Mouse (Mus musculus): ENCODE results near the gene Slc25a13.
A peak's percentile ranks its signal among the peaks of the same experiment; 100 is the strongest.

The Slc25a13 gene

DNA sequence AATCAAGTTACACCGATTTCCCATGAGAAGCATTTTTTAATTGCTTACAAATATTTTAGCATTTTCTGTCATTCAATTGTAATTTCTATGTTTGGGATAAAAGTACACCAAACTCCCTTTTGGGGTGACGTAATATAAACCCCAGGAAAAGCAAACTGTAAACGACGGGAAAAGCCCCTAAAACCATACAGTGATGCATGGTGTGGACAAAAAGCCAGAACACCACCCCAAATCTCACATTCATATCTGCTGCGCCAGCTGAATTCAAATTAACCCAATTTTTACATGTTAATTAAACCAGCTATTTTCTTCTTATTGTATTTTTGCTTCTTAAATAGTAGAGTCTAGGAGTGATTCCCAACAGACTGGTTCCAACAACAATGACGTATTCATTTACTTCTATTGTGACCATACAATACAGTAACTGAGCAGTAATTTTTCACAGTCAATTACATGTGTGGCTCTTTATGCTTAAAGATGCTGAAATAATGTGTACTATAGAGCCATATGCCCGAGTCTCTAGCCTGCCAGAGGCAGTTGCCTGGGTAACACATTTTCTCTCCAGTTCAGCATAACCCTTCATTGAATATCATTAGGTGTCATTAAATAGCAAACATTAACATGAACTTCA lies 53.9 kb downstream of the Slc25a13 start:
- no peak for DNase-seq

DNA sequence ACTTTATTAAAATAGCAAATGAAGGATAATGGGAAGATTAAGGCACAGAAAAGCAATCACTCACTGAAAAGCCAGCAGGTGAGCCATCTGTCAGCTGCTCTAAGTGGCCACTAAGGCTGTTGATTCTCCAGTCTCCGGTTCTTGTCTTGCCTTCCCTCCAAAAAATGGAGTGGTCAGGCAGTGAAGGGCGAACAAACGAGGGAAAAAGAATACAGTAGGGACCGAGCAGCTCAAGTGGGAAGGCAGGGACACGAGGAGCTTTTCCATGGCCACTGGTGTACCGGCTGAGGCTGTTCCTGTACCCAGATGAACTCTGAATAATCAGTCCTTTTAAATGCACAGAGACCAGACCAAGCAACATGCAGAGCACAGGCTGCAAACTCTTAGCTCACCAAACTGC lies 54.8 kb downstream of the Slc25a13 start:
- DNase-seq: peak; percentile 12

DNA sequence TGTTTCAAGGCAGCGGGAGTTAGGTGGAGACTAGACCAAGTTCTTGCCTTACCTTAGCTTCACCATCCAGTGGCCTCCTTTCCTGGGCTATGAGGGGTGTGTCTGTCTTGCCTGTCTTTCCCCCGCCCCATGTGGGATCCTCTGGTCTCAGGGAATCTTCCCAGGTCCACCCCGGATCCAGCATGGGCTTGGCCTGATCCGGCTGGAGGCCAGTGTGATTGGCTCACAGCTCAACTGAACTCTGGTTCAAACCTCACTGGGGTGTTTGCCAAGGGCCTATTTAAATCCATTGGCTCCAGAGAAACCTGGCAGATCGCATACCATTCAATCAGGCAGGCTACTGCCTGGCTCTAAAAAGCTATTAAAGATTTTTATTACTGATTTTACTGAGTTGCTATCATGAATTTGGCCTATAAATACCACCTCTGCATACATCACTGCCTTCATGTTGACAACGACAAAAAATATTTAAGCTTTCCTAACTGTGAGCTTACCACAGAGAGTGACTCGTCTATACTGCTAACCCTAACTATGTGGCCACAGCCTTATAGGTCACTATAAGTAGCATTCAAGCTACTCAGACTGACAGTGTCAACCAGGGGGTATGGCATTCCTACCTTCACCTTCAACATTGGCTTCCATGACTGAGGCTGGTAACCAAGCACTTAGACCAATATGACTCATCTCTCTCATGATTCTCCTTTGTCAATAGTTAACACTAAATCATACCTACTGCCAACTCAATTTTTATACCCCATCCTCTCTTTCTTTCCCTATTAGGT lies 56.1 kb downstream of the Slc25a13 start:
- peak; percentile 16 for DNase-seq

DNA sequence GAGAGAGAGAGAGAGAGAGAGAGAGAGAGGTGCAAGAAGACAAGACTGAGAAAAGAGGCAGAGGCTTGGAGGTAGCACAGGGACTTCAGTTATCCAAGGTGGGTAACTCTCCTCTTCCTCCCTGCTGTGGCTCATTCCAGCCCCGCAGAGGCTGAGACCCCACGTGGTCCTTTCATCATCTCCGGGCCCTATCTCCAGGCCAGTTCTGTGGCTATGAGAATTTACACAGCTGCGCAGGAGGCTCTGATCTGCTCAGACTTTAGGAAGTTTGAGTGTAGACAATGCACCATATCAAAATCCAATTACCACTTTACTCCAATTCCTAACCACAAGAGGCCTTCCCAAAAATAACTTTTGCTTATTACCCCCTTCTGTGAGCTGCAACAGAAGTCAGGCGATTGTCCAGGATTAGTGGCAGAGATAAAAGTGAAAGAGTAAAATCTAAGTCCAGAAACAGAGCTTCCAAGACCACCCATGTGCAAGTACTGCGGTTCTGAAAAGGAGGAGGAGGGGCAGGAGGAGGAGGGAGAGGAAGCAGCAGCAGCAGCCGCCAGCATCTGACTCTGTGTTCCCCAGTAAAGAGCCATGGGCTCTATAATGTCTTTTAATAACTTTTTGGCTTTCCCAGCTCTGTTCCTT lies 57.6 kb downstream of the Slc25a13 start:
- DNase-seq: no peak

DNA sequence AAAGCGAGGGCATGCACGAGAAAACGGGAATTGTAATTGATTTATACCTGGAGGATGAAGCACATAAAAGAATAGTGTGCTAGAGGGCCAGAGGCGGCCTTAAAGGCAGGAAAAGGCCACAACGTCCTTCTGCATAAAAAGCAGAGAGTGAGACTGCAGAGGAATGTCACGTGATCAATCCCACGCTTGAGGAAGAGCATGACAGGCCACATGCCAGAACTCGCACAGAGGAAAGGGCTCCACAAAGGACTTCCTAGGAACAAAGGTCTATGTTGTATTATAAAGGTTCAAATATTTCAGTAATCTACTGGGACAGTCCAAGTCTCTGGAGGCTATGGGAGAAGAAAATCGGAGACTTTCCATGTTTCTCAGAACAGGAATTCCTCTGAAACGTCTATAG lies 63.5 kb downstream of the Slc25a13 start:
- DNase-seq: no peak

DNA sequence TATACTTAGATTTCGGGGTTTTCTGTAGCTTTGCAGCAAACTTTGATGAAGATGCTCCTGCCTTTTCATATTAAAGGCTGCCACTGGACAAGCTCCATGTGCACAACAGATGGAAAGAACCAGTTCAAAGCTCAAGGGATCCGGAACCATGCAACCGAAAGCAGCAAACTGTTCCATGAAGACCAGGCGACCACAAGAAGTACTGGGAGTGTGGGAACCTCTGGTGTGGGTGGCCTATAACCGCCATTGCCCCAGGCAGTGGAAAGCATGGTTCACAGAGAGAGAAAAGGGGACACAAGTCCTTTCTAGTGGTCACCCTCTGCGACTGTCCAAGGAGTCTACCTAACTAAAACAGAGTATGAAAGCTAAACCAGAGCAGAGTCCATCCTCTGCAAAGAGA lies 66.2 kb downstream of the Slc25a13 start:
- no peak for DNase-seq

DNA sequence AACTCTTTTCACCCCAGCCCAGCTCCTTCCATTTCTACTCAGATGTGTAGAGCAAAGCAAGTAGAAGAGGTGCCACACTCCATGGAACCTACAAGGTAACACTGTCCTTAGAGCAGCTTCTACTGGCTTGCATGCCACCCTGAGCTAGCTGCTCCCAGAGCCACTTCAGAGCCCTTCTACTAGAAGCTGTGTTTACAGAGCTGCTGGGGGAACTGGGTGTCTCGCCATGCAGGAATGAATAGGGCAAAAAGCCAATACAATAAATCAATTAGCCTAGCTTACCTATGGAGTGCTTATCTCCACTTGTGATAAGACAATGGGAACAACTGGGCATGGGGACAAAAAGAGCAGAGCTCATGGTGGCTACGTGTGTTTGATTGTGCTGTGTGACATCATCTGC lies 67.2 kb downstream of the Slc25a13 start:
- DNase-seq: no peak

DNA sequence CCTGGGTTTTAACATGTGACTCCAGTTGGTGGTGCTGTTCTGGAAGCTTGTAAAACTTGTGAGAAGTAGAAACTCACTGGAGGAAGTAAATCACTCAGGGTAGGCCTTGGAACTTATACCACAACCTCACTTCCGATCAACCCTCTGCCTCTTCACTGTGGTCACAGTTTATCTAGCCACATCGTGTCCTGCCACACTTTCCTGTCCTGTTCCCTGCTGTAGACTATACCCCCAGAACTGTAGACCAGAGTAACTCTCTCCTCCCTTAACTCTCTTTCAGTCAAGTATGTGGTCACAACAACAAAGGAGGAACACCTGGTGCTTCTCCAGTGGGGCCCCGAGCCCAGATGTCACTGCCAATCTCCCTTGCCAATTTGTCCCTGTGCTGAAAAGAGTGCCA lies 67.6 kb downstream of the Slc25a13 start:
- no peak for DNase-seq

DNA sequence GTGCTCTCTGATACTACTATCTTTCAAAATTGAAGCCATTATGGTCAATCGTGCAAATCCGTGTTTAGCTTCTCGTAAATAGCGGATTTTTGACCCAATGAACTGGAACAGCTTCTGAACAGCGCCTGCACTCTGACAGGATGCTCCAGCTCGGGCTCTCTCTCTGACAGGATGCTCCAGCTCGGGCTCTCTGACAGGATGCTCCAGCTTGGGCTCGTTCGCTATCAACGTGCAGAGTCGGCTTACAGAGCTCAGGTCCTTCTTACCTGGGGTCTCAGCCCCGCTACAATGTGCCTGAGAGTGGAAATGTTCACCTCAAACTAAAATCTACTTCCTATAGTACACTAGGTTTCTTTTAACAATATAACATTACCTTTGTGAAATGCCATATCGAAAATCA lies 71.6 kb downstream of the Slc25a13 start:
- DNase-seq: no peak

DNA sequence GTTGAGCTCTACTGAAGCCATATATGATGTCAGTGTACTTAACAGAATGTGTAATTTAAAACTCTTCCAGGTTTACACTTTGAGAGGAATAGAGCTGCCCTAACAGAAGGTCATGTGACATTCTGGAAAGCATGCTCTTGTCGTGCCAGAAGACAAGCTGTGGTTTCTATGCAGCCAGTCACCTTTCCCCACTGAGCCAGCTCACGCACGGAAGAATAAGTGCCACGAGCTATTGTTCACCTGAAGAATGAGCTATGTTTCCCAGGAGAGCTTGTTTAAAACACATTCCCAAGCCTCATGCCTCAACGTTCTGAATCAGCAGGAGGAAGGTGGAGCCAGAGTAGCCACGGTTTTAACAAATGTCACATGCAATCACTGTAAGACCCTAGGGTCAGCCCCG lies 73.4 kb downstream of the Slc25a13 start:
- no peak for DNase-seq

DNA sequence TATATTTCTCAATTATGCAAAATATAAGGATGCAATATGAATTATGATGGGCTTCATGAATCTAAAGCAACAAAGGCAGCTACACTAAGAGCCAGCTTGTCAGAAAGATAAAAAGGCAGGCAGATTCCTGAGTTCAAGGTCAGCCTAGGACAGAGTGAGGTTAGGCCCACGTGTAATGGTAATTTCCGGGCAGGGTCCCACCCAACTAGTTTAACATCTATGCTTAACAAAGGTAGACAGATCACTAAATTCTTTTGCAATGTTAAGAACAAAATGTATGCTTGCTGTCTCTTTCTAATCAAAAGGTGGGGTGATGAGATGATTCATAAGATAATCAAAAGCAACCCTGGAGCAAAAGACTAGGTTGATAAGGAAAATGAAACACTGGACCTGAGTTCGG lies 76.6 kb downstream of the Slc25a13 start:
- no peak for DNase-seq

DNA sequence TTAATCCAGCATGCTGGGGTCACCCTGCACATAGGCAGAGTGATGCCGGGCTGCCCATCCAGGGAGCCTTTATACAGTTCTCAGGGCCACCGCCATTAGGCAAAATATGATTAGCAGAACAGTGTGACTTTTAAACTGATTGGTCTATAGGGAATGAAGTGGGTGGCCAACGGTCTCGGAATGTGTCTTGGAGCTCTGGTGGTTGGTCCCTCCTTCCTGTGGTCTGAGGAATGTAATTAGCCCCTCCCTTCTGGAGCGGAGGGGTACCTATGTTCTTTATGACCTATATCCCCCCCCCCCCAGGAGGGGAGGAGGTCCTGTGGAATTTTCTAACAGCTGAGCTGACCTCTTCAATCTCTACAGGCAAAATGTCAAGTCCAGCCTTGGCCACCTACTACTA lies 77.9 kb downstream of the Slc25a13 start:
- DNase-seq: no peak

DNA sequence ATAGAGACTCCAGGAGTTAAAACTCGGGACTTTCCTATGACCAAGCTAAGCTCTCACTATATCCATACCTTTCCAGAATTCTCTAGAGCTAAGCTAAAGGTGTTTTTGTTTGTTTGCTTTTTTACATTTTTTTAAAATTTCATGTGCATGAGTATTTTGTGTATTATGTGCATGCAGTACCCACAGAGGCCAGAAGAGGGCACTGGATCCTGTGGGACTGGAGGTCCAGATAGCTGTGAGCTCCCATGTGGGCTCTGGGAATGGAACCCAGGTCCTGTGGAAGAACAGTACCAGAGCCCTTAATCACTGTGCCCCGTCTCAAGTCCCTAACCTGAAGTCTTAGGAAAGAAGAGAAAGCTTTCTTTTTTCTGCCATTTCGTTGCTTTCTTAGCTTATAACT lies 80.2 kb downstream of the Slc25a13 start:
- no peak for DNase-seq

DNA sequence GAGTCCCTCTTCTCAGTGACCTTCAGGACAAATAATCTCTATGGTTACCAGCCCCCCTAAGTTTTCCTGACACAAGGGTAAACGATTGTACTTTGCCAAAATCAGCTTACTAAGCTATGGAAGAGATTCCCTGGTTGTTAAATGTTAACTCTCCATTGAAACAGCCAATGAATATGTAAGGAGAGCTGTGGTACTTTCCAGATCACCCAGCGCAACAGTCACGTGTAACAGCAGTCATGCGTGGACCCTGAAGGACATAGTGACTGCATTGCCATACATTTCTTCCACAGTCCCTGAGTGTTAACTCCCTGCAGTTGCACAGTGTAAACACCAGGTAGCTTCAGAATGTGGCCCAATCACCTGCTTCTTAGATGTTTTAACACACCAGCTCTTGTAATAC lies 82.0 kb downstream of the Slc25a13 start:
- DNase-seq: no peak

DNA sequence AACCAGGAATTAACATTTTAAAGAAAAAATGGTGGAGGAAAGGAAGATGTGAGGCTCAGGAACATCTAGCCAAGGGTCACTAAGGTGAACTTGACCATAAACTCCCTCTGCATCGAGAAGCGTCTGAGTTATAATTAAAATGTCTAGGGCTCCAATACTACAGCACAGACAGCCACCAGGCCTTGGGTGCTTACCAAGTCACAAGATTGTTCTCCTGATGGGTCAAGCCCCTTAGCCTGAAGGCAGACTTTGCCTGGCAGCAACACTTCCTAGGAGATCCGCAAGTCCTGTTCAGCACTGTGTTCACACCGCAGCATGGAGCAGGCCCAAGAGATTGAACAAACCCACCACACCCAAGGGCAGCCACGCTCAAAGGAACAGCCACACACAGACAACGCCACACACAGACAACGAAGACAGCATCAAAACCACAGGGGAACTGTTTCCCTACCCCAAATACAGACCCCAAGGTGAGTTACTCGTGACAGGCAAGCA lies 83.4 kb downstream of the Slc25a13 start:
- no peak for DNase-seq

DNA sequence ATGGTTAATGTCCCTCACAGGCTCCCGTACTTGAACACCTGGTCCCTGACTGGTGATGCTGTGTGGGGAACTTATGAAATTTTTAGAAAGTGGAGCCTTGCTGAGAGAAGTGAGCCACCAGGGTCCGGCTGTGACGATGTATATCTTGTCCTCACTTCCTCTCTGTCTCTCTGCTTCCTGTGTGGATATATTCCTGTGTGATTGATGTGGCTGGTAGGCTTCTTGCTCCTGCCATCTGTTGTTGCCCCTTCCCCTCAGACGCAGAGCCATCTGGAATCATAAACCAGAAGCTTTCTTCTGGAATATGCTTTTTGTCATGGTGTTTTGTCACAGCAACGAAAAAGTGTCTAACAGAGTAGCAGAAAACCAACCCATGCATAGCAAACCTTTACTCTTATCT lies 84.9 kb downstream of the Slc25a13 start:
- DNase-seq: no peak

DNA sequence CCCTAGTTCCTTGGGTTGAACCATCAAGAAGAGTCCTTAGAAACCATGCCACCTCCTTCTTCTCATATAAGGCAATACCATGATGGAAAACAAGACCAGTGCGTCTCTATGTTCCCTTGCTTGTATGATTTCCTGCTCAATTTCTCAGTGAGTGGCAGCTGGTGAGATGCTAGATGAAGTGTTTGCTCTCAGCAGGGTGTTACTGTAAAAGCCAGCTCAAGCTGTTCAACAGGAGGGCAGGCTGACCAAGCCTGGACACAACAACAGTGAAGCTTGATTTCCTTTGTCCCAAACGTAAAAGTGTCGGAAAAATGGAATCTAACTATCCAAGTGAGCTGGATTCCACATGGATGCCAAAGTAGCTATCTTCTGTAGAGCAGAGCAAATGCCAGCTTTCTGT lies 91.4 kb downstream of the Slc25a13 start:
- DNase-seq: peak; percentile 85

DNA sequence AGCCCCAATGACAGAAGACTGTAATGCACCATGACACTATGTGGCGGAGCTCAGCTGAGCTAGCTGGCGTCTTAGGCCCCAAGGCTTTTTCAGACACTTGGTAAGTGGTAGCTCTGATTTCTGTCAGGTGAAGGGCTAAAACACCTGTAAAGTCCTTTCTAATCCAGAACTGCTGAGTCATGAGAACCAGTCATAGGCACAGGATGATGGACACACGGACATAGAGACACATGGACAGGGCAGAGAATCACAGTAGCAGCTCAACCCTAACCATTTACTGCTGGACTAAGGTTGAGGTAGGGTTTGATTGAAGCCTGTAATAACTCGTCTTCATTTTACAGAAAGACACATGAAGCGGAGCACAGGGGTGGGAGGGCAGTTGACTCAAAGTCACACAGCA lies 95.1 kb downstream of the Slc25a13 start:
- DNase-seq: no peak

DNA sequence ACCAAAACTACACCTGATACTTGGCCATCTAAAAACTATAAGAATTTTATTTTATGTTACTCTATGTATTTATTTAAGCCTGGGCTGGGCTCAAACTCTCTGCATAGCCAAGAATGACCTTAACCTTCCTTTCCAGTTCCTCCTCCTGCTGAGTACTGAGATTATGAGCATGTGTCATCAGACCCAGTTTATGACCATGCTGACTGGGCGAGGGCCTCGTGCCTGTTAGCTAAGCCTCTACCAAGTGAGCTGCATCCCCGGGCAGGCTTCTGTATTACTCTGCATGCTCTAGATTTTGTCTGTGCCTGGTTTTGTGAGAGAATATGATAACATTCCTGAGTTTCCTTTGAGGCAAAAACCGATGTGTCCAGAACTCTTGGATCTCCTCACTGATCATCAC lies 96.1 kb downstream of the Slc25a13 start:
- no peak for DNase-seq

DNA sequence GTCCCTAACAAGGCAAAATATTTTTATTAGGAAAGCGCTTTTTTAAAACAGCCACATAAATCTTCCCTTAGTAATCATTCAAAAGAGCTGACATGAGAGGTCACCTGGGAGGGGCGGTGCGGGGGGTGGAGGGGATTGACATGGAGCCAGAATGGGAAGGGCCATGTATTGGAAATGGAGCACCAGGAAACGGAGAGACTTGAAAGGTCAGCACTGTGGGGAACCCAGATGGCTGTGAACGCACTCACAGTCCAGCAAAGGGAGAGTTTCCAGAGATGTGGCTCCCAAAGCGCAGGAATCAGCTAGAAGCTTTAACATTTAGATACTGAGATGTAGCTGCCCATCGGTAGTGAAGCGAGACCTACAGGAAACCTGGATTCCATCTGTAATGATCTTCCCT lies 101.2 kb downstream of the Slc25a13 start:
- DNase-seq: peak; percentile 51

DNA sequence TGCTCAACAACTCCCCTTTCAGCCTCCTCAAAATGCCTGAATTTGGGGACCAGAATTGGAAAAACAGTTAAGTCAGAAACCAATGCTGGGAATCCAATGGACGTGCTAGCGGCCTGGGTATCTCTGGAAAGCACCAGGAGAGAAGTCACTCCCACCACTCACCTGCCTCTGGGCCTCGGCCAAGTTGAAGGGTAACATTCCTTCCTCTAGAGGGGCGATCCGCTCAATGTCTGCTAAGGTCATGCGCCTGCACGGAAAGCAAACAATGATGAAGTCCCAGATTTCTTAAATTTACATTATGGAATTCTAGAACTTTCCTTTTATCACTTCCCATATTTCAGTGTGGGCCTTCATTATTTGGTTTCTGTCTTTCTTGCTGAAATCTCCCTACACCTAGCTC lies 103.2 kb downstream of the Slc25a13 start:
- no peak for DNase-seq

DNA sequence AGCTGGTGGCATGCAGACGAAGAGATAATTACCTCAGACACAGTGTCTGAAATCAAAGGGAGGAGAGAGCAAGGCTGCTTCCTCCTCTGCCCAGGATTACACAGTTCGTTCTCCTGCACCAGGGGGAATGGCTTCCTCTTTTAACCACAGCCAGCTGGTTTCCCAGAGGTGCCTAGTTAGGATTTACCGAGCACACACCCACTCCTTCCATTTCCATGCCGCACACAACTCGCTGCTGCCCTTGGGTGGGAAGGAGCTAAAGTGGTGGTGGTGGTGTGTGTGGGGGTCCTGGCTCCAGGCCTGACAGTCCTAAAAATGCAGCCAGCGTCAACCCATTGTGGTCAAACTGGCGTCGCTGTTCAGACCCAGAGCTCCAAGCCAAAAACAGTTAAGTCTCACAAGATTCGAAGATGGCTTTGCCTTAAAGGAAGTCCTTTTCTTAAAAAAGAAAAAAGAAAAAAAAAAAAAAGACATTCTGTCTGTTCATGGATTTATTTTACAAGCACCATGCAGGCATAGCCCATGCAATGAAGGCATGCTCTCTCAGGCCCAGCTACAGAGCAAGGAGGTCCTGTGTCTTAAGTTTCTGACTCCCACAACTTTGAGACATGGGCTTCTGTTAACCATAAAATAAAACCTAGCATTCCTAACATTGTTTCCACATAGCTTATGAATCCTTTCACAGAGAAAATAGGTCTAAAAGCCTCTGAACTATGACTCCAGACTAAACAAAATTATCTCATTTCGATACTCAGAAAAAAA lies 104.0 kb downstream of the Slc25a13 start:
- DNase-seq: no peak

DNA sequence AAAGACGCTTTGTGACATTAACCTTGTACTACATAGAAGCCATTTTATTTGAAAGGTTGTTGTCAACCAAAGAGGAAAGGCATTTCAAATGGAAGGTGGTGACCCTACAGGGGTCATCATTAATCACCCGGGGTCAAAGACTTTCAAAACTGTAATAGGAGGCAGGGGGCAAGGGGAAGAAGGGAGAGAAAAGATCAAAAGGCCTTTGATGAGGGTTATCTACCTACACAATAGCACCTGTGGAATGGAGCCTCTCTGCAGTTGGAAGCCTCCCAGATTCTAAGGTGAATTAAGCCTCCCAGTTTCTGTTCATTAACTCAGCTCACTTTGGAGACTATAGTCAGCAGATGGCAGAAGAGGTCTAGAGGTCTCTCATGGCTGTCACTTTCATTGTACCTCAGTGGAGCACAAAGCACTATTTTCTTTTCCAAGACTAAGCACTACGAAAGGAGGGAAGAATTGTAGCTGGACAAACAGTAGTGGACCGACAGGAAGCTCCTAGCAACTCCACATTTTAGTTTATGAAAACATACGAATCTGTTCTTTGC lies 109.5 kb downstream of the Slc25a13 start:
- no peak for DNase-seq
